Mouse (Mus musculus) gastrocnemius, postnatal 14 days (tissue): ENCODE measurements around the gene Tppp. TPM values are rescaled to one million over a fixed set of nuclear protein-coding genes. Genes with fewer than 3 reads are reported as not detected.
A peak's percentile ranks its signal among the peaks of the same experiment; 100 is the strongest.
"Not testable (repeated sequence)": the region's sequence is repeated elsewhere in the genome, so short reads cannot be mapped to it uniquely, and the experiment has no call there.

Source experiments
- DNase-seq: peaks from one replicate; pipeline ENCODE4 v3.0.0; 2021; ENCODE audit warnings: mixed read lengths
- intact Hi-C: fragments of 180-260 bp; cut with DNase I; formaldehyde crosslinking; loops from one replicate; pipeline ENCODE4 v1.15.1; 2025; ENCODE audit warnings: low total_unique reads
- long read RNA-seq, 2 experiments: library from polyadenylated mRNA; stranded (forward); transcript quantifications; one replicate each; pipeline ENCODE4 v2.0.0; 2021
- total RNA-seq, 2 experiments: library from RNA; stranded (reverse); gene quantifications; 2 replicates each; pipeline ENCODE4 v1.2.3; 2021

Tppp gene
- total RNA-seq = 1 to 10 TPM; 5.8 to 5.9 TPM
- long read RNA-seq, experiment 1, partial matches to known transcripts = 0 of 1 reads
- long read RNA-seq, experiment 1, other reads (novel, unspliced or antisense) = 1 of 1 reads
- long read RNA-seq, experiment 2, full-length matches to known transcripts = 6 of 8 reads
- long read RNA-seq, experiment 2, partial matches to known transcripts = 0 of 8 reads
- long read RNA-seq, experiment 2, other reads (novel, unspliced or antisense) = 2 of 8 reads

DNA sequence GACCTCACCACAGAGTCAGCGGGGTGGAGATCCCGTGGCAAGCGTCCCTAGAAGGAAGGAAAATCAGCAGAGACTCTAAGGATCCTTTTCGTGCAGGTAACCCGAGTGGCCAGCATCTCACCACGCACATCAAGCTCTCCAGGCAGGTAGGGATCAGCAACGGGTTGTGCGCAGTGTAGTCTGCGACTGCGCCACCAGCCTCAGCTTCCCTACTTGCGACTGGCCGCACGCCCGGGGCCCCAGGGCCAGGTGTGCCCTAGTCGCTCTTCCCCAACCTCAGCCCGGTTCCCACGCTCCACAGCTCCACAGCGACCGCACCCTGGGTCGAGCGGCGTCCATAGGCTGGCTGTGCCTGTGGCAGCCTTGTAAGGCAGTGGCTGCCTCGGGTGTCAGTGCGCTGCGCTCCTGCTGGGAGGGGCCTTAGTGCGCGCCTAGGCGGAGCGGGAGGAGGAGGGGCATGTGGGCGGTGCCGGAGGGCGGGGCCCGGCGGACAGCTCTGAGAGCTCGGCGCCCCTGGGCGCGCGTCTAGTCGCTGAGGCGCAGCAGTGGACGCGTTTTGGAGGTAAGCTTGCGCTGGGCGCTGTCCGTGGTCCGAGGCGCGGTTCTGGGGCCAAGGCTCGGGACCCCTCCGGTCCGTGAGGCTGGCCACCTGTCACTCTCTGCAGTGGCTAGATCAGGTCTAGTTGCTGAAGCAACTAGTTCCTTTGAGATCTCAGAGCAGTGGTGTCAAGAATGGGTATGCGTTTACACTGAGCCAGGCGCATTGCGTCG lies at the start of gene Tppp:
Gene Tppp (plus strand): TSS at position 460 of the 771 bp plus-strand sequence.
- intact Hi-C loops = no loop called here
- DNase-seq = peak; percentile 93

DNA sequence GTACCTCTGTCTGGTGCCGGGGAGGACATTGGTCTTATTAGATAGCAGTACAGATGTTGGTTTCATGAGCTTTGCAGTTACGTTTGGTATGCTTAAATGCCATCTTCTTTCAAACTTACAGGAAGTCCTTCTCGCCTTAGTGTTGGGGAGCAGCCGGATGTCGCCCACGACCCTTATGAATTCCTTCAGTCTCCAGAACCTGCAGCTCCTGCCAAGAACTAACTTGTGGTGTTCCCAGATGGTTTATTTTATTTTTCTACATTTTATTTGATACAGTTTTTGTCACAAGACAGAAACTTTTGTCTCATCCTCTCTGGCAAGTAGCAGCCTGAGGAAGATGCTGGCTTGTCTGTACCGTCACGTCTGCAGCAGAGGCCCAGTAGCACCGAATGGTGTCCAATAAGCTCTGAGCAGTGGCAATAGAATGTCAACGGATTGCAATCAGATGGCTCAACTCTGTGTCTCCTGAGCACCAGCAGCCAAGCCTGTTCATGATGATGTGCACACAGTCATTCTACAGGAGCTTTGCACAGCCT lies 49.0 kb upstream of the Tppp start:
- no peak for DNase-seq
- intact Hi-C loops = no loop called here

DNA sequence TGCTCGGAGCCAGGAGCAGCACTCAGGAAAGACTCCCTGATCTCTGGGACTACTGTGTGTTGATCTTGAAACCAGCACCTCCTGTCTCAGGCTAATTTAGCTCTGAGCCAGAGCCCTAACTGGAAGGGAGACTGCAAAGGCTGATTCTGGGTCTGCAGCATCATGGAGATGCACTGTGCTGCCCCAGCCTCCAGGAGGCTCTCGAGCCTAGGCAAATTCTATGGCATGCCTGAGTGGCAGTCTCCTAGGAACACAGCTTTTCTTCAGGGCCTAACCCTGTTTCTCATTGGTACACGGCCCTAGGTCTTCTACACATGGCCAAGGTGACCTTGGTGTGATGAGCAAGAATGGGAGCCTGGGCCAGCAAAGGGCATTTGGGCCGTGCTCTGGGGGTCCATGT lies 48.0 kb upstream of the Tppp start:
- no peak for DNase-seq
- intact Hi-C loops = no loop called here

DNA sequence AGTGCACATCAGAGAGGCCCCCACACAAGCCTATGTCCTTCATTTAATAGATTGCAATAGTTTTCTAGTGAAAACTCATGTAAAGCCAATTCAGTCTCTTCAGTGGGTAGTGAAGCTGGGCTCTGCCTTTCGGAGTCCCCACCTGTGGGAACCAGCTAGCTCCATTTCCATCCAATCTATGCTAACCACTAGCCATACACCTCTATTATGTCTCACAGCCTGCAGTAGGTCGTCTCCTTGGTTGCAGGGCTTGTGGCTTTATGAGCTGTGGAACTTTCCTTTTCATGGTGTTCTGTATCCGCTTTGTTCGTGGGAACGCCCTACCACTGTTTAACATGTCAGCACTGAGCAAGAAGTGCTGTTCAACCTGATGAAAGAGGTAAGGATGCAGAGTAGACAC lies 45.7 kb upstream of the Tppp start, which contains the start of gene Zdhhc11:
Gene Zdhhc11 (plus strand): TSS at position 301 of the 400 bp plus-strand sequence.
- intact Hi-C loops = no loop called here
- no peak for DNase-seq

DNA sequence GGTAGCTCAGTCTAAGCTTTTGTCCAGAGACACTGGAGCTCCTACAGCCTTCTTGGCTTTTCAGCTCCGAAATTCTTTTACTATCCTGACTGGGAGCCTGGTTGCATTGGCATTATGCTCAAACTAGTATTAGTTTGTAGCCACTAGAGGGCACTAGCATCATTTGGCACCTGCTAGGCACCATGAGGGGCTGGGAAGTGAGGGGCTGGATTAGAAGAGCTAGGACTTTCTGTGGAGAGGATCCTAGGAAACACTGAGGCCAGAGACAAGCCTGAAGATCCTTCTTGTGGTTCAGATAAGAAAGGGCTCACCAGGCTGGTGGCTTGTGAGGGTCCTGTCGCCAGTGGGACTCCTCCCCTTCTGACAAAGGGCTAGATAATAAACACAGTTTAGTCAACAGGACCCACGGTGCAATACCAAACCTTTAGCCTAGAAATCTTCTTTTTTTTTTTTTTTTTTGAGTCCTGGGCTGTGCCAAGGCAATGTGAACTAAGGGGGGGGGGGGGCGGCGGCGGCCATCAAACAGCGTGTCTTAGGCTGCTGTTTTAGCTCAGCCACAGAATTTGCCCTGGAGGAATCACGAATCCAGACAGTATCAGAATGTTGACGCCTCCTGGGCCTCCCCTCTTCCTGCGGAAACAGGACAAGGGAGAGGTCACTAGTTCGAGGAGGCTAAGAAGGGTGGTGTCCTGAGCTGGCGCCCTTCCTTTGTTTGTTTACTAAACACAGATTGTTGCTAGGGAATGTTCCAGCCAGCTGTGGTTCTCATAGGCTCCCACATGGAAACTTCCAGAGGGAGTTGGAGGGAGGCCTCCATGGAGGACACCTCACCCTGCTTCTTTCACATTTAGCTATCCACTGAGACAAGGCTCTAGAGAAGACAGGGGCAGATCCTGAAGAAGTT lies 38.4 kb upstream of the Tppp start:
- intact Hi-C loops = loop anchor here (2.0 to 5.0 kb wide), 2 partner anchors 54 to 332 kb away; no protein-coding TSS in a partner anchor
- DNase-seq = peak; percentile 60

DNA sequence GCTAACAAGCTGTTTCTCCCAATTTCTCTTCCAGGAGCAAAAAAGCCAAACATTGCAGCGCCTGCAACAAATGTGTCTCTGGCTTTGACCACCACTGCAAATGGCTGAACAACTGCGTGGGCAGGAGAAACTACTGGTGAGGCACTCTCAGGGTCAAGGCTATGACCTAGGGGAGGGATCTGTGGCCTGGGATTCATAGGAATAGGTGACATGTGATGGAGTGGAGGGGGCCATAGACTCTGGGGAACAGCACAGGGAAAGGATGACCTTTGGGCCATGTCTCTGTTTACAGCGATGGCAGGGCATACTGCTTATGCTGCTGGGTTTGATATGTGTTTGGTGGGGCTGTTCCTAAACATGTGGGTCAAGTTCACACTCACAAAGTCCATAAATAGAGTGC lies 34.7 kb upstream of the Tppp start:
- intact Hi-C loops = loop anchor here (5.0 kb wide), 1 partner anchor 328 kb away; no protein-coding TSS in a partner anchor
- DNase-seq = no peak

DNA sequence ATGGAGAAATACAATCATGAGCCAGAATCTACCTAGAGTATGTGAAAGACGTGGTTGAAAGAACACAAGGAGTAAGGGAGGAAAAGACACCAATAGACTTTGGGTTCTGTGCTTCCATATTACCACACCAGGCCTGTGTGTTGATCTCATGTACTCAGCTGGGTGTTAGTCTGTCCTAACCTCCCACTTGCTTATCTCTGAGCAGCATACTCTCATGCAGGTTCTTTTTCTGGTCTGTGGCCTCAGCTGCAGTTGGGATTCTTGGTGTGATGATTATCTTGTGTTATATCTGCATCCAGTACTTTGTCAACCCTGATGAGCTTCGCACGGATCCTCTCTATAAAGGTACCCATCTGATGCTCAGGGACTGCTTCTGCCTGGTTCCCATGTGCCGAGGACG lies 32.3 kb upstream of the Tppp start:
- intact Hi-C loops = no loop called here

DNA sequence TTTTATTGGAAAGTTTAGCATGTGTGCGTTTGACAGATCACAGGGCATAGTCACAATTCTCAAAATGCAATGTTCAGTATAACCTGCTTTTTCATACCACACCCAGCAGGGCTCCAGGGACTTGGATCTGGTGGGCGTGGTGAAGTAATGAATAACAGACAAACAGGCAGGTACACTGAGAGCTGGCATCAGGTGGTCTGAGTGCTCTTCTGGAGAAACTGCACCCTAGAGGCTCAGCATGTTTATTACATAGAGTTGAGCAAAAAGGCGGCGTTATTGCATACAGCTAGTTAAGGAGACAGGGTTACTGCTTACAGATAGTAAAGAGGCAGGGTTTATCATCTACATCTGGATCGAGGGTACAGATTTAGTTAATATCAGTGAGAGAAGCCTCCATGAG lies 18.9 kb upstream of the Tppp start:
- intact Hi-C loops = no loop called here
- DNase-seq = no peak

More for the DNA sequence above, 32.3 kb upstream of the Tppp start:
- no peak for DNase-seq

DNA sequence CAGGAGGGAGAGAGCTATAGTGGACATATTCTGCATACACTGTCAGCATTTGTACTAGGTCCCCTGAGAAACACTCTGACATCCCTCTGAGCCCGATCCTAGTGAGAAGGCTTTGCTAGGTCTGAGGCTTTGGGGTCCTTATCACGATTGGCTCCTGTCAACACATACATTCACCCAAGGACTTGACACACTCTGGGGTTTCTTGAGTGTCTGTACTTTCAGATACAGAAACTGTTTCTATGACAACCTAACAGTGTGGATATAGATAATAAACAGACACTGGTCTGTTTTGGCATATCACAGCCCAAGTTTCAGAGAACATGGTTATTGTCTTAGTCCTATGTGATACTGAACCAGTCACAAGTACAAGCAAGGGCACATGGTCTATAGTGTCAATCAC lies 18.4 kb upstream of the Tppp start:
- intact Hi-C loops = no loop called here
- no peak for DNase-seq

DNA sequence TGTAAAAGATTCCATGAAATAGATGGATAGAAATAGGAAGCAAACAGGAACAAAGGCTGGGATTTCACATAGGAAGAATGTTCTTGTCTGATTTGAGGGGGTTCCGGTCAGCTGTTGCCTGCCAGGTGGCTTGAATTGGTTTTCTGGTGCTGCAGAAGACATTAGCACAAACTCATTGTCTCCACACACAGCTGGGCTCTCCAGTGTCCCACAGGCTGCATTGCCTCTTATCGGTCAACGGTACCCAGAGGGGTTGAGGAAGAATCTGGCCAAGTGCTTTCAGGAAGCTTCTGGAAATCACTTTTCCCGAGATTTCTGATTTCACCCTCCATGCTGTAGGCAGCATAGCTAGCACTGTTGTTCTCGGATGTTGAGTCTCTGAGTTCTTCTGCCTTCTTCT lies 17.9 kb upstream of the Tppp start:
- intact Hi-C loops = no loop called here
- no peak for DNase-seq

DNA sequence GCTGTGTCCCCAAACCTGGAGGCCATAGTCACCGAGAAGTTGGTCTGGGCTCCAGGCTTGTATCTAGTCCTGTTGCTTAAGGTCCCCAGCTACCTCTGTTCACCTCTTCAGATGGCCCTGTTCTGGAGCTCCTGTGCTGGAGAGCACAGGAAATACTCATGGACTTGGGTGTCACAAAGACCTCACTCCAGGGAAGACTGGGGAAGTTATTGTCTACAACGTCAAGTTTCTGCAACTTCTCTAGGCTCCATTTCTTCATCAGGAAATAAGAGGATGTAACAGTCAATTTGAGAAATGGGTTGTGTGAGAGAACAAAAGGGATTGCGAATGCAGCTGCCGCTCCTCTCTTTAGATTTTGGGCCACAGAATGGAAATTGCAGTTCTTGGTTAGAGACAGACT lies 12.8 kb upstream of the Tppp start:
- intact Hi-C loops = no loop called here
- DNase-seq = no peak

DNA sequence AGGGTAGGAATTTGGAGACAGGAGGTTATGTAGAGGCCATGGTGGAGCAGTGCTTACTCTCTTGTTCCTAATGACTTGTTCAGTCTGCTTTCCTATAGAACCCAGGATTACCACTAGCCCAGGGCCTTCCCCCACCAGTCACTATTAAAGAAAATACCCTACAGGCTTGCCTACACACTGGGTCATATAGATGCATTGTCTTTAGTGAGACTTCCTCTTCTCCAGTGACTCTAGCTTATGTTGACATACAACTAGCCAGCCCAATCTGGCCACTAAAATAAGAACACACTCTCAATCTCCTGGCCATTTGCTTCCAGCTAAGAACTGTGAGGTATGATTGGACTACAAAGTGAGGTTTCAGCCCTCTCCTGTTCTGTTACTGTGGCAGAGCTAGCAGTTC lies 8.7 kb upstream of the Tppp start:
- no peak for DNase-seq
- intact Hi-C loops = no loop called here

DNA sequence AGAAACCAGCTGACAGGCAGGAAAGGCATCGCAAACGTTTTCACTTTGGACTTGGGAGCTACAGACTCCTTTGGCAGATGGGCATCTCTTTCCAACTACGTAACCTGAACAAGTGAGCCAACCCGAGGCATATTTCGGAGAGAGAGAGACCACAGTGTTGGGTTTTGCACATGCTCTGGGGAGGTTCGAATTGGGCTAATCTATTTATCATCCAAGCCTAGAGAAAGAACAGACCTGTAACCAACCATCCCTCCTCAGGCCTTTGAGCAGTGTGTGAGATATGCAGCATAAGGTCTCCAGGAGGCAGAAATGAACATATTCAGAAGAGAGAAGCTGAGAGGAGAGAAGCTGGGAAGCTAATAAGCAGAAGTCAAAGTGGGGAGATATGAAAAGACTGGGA lies 8.2 kb upstream of the Tppp start:
- DNase-seq = no peak
- intact Hi-C loops = no loop called here

DNA sequence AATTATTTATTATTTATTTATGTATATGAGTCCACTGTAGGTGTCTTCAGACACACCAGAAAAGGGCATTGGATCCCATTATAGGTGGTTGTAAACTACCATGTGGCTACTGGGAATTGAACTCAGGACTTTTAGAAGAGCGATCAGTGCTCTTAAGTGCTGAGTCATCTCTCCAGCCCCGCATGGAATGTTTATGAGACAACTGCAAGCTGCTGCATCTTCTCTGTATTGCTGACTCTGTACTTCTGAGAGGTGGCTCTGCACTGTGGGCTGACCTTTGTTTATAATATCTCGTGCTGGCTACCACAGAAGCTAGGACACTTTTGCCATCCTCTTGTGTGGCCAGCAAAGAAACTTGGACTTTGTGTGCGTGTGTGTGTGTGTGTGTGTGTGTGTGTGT lies 7.7 kb upstream of the Tppp start:
- intact Hi-C loops = no loop called here
- no peak for DNase-seq

DNA sequence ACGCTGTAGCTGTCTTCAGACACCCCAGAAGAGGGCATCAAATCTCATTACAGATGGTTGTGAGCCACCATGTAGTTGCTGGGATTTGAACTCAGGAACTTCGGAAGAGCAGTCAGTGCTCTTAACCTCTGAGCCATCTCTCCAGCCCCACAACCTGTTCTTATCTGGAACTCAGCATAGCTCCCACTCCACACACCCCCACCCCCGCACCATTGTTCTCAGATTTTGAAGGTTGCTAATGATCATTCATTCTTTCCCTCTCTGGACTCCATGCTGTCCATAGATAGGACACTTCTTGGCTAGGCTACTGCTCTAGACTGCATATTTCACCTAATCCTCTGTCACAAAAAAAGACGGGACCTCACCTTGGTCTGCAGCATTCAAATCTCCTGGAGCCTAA lies 2.3 kb upstream of the Tppp start:
- DNase-seq, intact Hi-C loops: not testable (repeated sequence)

DNA sequence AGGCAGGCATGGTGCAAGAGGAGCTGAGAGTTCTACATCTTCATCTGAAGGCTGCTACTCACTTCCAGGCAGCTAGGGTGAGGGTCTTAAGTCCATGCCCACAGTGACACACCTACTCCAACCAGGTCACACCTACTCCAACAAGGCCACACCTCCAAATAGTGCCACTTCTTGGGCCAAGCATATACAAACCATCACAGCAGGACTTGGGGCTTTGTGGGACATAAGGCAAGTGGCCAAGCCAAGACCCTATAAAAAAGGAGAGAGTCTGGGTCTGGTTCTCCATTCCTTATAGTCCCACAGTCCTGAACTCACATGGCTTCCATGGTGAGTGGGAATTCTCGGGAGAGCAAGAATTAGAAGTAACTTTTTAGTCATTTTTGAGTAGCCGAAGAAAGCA lies 991 bp upstream of the Tppp start:
- DNase-seq, intact Hi-C loops: not testable (repeated sequence)

DNA sequence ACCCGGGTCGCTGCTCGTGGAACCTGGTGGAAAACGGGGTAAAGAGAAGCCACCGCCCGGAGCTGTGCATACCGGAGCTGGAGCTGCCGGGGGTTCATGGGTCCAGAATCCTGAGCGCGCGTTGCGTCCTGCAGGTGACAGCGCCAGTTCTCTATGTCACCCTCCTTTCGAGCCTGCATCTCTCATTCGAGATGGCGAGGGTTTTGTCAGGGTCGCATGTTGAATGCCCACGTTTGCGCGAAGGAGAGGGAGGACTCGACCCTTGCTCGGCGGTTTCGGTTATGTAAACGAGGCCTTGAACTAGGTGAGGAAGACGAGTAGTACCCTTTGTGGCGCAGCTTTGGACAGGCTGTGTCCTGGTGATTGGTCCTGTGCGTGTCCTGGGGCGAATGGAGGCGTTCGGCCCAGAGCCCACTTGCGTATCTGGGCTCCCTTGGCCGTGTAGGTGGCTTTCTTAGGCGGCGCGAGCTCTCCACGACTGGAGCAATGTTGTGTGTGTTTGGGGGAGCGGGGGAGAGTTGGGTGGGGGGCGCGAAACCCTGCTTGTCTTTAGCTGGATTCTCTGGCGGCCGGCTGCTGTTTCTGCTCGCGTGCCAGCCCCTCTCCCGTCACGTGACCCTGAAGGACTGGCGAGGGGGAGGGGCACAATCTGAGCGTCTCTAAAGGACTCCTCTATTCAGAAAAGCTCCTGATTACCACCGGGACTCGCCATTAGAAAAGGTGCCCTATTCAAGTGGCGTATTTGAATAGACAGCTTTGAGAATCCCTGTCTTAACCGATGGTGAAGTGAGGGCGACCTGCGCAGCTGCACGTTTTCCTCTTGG lies 796 bp downstream of the Tppp start:
- intact Hi-C loops = no loop called here
- peak; percentile 64 for DNase-seq

DNA sequence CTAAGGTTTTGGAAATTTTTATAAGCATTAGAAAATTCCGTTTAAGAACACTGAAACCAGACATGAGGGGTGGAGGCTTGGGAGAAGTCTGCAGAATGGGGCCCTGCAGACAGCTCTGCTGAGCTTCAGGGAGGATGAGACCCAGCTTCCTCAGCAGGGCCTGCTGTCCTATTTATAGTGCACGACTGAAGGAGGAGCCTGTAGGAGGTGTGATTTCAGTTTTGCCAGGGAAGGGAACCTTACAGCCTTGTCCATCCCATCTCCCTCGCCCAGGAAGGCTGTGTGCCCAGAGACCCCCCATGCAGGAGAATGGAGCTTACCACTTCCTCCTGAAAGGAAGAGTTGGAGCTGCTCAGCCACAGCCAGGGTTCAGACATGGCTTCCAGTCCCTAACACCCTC lies 1.5 kb downstream of the Tppp start:
- DNase-seq = no peak

DNA sequence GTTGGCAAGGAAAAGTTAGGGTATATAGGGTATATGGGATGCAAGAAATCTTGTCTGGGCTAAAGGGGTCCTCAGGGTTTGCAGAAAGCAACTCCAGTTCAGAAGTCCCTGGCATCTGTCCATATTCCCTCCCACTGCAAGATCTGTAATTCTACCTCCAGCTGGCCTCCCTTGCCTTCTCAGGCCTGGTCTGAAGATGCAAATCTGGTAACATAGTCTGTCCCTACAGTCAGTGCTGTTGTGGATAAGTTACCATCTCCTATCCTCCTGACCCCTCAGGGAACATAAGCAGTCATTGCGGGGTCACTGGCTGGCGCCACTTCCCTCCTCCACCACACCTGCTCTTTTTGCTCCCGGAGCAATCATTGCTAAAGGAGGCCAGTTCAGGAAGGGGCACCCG lies 6.7 kb downstream of the Tppp start:
- intact Hi-C loops = no loop called here
- DNase-seq = no peak

More for the DNA sequence above, 1.5 kb downstream of the Tppp start:
- intact Hi-C loops = no loop called here
